Mouse (Mus musculus): ENCODE data around the gene Maff. TPM values are rescaled to one million over a fixed set of nuclear protein-coding genes. Genes with fewer than 3 reads are reported as not detected.

The Maff gene
- polyA plus RNA-seq, 1 experiment from 2014 or later: 3.9 TPM

DNA sequence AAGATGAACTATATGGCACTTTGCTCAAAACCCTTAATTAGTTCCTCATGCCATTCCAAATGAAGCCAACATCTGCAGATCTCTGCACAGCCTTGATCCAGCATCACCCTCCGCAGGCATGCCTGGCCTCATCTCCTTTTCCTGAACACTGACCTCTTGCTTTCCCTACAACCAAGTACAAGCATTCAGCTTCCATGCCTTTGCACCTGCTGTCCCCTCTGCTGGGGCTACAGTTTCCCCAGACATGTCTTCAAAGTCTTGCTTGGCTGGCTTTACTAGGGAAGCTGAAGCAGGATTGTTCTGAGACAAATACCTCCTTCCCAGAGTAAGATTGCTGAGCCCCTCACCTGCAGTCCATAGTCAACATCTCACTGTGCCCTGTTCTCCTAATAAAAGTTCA is 57.9 kb downstream of the Maff start:
- H3K4me2 ChIP-seq (ENCODE audit: low read depth, low read length): no peak overlapping the region; the same call in 1 of the 2 replicates
- WGBS: 59% methylated on average over 1 of the region's 1 CpGs
- ATAC-seq (replicated peaks; ENCODE audit: extremely low read depth, insufficient read depth, low FRiP score): no peak

DNA sequence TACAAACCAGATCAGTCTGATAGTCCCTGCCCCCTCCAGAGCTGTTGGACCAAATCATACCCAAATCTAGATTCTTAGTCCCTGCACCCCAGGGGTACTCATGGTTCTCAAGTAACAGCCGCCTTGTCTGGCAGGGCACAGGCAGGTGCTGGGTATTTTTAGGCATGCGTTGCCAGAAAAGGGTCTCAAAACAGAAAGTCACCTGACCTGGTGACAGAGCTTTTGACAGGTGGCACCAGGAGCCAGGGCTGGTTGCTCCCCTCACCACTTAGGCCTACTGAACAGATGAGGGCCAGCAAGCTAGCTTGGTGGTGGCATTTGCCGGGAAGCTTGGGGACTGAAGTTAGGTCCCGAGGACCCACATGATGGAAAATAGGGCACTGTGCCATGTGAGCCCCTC is 60.1 kb downstream of the Maff start:
- Histone ChIP-seq H3K36me3 (ENCODE audit: control insufficient read depth, insufficient read depth) (no peaks in the 10 kb centered on the region), H3K9ac (ENCODE audit: low read length) (no peak overlapping the region)

More for the DNA sequence above, 57.9 kb downstream of the Maff start:
- H3K27me3 ChIP-seq (ENCODE audit: control insufficient read depth, insufficient read depth, low read length): no peaks in the 10 kb centered on the region
- no peak overlapping the region for H3K9ac ChIP-seq (ENCODE audit: low read length)
- H3K9me3 ChIP-seq (replicated peaks; ENCODE audit: control insufficient read depth, low read length): no peaks in the 10 kb centered on the region
- peaks cover 54% of the 10 kb centered on the region for H3K4me1 ChIP-seq (ENCODE audit: control insufficient read depth, insufficient read depth, low read length)
- no peaks in the 10 kb centered on the region for H3K36me3 ChIP-seq (ENCODE audit: control insufficient read depth, insufficient read depth)
- H3K4me3 ChIP-seq (ENCODE audit: low read length): no peak overlapping the region
- no peak overlapping the region; the same call in 1 of the 2 replicates for H3K27ac ChIP-seq (ENCODE audit: low read length)

More for the DNA sequence above, 60.1 kb downstream of the Maff start:
- Histone ChIP-seq H3K27me3 (ENCODE audit: control insufficient read depth, insufficient read depth, low read length) (no peaks in the 10 kb centered on the region), H3K4me1 (ENCODE audit: control insufficient read depth, insufficient read depth, low read length) (peaks cover 31% of the 10 kb centered on the region), H3K9me3 (replicated peaks; ENCODE audit: control insufficient read depth, low read length) (no peaks in the 10 kb centered on the region), H3K4me2 (ENCODE audit: low read depth, low read length) (no peak overlapping the region), H3K27ac (ENCODE audit: low read length) (no peak overlapping the region), H3K4me3 (ENCODE audit: low read length) (no peak overlapping the region)
- WGBS: 55% methylated on average over 4 of the region's 4 CpGs
- ATAC-seq (replicated peaks; ENCODE audit: extremely low read depth, insufficient read depth, low FRiP score): no peak

MicroRNAs encoded within 50 kb of the gene (microRNA counts, 519-probe panel; counts per million panel counts)
- 2,233 counts per million, percentile 37 among the panel's probes with 10 or more counts for microRNA mmu-miR-1943

Small RNAs within 50 kb of the gene (microRNA-seq; reads per million reads assigned to microRNA genes)
- 3.3 reads per million, percentile 12 among the genes with 10 or more reads in this experiment for gene Mir1943

Other genes starting within 250 kb of the Maff start
- gene Micall1, start 237.7 kb upstream of the Maff start, polyA plus RNA-seq (2015; fragmentation: Nextera tagmentation; extraction: Ambion mirVana): 21.1 and 23.2 TPM in 2 replicates
- 222 and 262 TPM in 2 replicates for gene Polr2f, start 205.6 kb upstream of the Maff start, polyA plus RNA-seq (2015; fragmentation: Nextera tagmentation; extraction: Ambion mirVana)
- 11.0 and 12.0 TPM in 2 replicates for gene 1700088E04Rik, start 205.4 kb upstream of the Maff start, polyA plus RNA-seq (2015; fragmentation: Nextera tagmentation; extraction: Ambion mirVana)
- 0.39 and 0.59 TPM in 2 replicates for gene Sox10, start 181.4 kb upstream of the Maff start, polyA plus RNA-seq (2015; fragmentation: Nextera tagmentation; extraction: Ambion mirVana)
- 36.5 and 37.9 TPM in 2 replicates for gene Pick1, start 117.4 kb upstream of the Maff start, polyA plus RNA-seq (2015; fragmentation: Nextera tagmentation; extraction: Ambion mirVana)
- 0.63 and 0.67 TPM in 2 replicates for gene Gm49486, start 117.2 kb upstream of the Maff start, polyA plus RNA-seq (2015; fragmentation: Nextera tagmentation; extraction: Ambion mirVana)
- gene Slc16a8, start 91.9 kb upstream of the Maff start, polyA plus RNA-seq (2015; fragmentation: Nextera tagmentation; extraction: Ambion mirVana): 0.47 and 0.95 TPM in 2 replicates
- gene Baiap2l2, start 61.1 kb upstream of the Maff start, polyA plus RNA-seq (2015; fragmentation: Nextera tagmentation; extraction: Ambion mirVana): 14.2 and 17.3 TPM in 2 replicates
- 12.1 and 13.7 TPM in 2 replicates for gene Pla2g6, start 18.2 kb upstream of the Maff start, polyA plus RNA-seq (2015; fragmentation: Nextera tagmentation; extraction: Ambion mirVana)
- gene Tmem184b, start 56.9 kb downstream of the Maff start, polyA plus RNA-seq (2015; fragmentation: Nextera tagmentation; extraction: Ambion mirVana): 71.7 and 75.2 TPM in 2 replicates
- gene Csnk1e, start 108.9 kb downstream of the Maff start, polyA plus RNA-seq (2015; fragmentation: Nextera tagmentation; extraction: Ambion mirVana): 54.0 and 70.2 TPM in 2 replicates
- 0.22 and 0.44 TPM in 2 replicates for gene Kcnj4, start 158.6 kb downstream of the Maff start, polyA plus RNA-seq (2015; fragmentation: Nextera tagmentation; extraction: Ambion mirVana)
- 69.2 and 69.8 TPM in 2 replicates for gene Kdelr3, start 169.8 kb downstream of the Maff start, polyA plus RNA-seq (2015; fragmentation: Nextera tagmentation; extraction: Ambion mirVana)
- gene Ddx17, start 200.1 kb downstream of the Maff start, polyA plus RNA-seq (2015; fragmentation: Nextera tagmentation; extraction: Ambion mirVana): 30.8 and 30.9 TPM in 2 replicates

All from heart, embryonic 16.5 days (tissue).